Mouse (Mus musculus) heart, adult 2 months (tissue): ENCODE data around the gene Snrpn.

Experiments used
- EP300 ChIP-seq: fragments of 200-500 bp; IDR thresholded peaks from 2 replicates; pipeline ENCODE4 v1.6.1; 2011; ENCODE audit warnings: low read depth, low read length, control low read depth; ENCODE audit not compliant: insufficient read depth
- POLR2A ChIP-seq: fragments of 200-500 bp; IDR thresholded peaks from 2 replicates; pipeline ENCODE4 v1.6.1; 2011; ENCODE audit warnings: mild to moderate bottlenecking, low read depth, low read length, control low read depth; ENCODE audit not compliant: insufficient read depth

- TF ChIP-seq EP300 (no peak), POLR2A (no peak)
Observed at GRCm38 (mm10) chr7:60170250-60171185, 30.5 kb upstream of the Snrpn start.
